Mouse (Mus musculus): ENCODE measurements around the gene Morn1. TPM values are rescaled to one million over a fixed set of nuclear protein-coding genes. Genes with fewer than 3 reads are reported as not detected.

Gene Morn1
- total and polyA plus RNA-seq, 2 experiments from 2014 or later = 9.0 to 10.0 TPM

GRCm38 (mm10) chr4:155135909-155136585 lies 49.7 kb downstream of the Morn1 start:
- H3K9me3 ChIP-seq (ENCODE audit: low read length) = no peaks in the 10 kb centered on the region
- H3K4me3 ChIP-seq (ENCODE audit: low read length) = no peak overlapping the region
- 0 out of 2 replicates have a peak, but pooled peaks cover 7% of the 10 kb centered on the region for H3K4me1 ChIP-seq (ENCODE audit: insufficient read depth, low read length)
- DNase-seq (ENCODE audit: low spot score) = no peak
- H3K27ac ChIP-seq = no peak overlapping the region
- no peak overlapping the region for H3K9ac ChIP-seq (replicated peaks; ENCODE audit: low read length)
- no peak for TF ChIP-seq CTCF (IDR thresholded peaks at IDR 0.05; ENCODE audit: low read depth)
- no peak for ATAC-seq
- 65% methylated on average over 5 of the region's 5 CpGs for WGBS
- H3K36me3 ChIP-seq (ENCODE audit: insufficient read depth, low read length) = no peaks in the 10 kb centered on the region
- H3K4me2 ChIP-seq (ENCODE audit: low read depth, low read length) = no peak overlapping the region
- no peaks in the 10 kb centered on the region for H3K27me3 ChIP-seq (ENCODE audit: insufficient read depth, low read length)

GRCm38 (mm10) chr4:155137891-155138290 lies 51.5 kb downstream of the Morn1 start:
- ATAC-seq (no peak), DNase-seq (ENCODE audit: low spot score) (no peak)
- Histone ChIP-seq H3K4me1 (ENCODE audit: insufficient read depth, low read length) (0 out of 2 replicates have a peak, but pooled peaks cover 7% of the 10 kb centered on the region), H3K36me3 (ENCODE audit: insufficient read depth, low read length) (no peaks in the 10 kb centered on the region), H3K4me2 (ENCODE audit: low read depth, low read length) (no peak overlapping the region), H3K27ac (no peak overlapping the region), H3K4me3 (ENCODE audit: low read length) (no peak overlapping the region), H3K9me3 (ENCODE audit: low read length) (no peaks in the 10 kb centered on the region), H3K27me3 (ENCODE audit: insufficient read depth, low read length) (no peaks in the 10 kb centered on the region), H3K9ac (replicated peaks; ENCODE audit: low read length) (no peak overlapping the region)
- WGBS = 64% methylated on average over 7 of the region's 7 CpGs
- TF ChIP-seq CTCF (IDR thresholded peaks at IDR 0.05; ENCODE audit: low read depth) = no peak

GRCm38 (mm10) chr4:155138451-155138850 lies 52.1 kb downstream of the Morn1 start:
- no peak for DNase-seq (ENCODE audit: low spot score)
- no peak for ATAC-seq
- no peak for TF ChIP-seq CTCF (IDR thresholded peaks at IDR 0.05; ENCODE audit: low read depth)
- Histone ChIP-seq H3K27ac (no peak overlapping the region), H3K36me3 (ENCODE audit: insufficient read depth, low read length) (no peaks in the 10 kb centered on the region), H3K27me3 (ENCODE audit: insufficient read depth, low read length) (no peaks in the 10 kb centered on the region), H3K4me3 (ENCODE audit: low read length) (no peak overlapping the region), H3K9me3 (ENCODE audit: low read length) (no peaks in the 10 kb centered on the region), H3K4me2 (ENCODE audit: low read depth, low read length) (no peak overlapping the region), H3K4me1 (ENCODE audit: insufficient read depth, low read length) (0 out of 2 replicates have a peak, but pooled peaks cover 9% of the 10 kb centered on the region), H3K9ac (replicated peaks; ENCODE audit: low read length) (no peak overlapping the region)
- WGBS = 79% methylated on average over 8 of the region's 8 CpGs

GRCm38 (mm10) chr4:155139281-155140045 lies 53.1 kb downstream of the Morn1 start:
- no peak overlapping the region for H3K4me3 ChIP-seq (ENCODE audit: low read length)
- no peak overlapping the region for H3K9ac ChIP-seq (replicated peaks; ENCODE audit: low read length)
- TF ChIP-seq CTCF (IDR thresholded peaks at IDR 0.05; ENCODE audit: low read depth) = no peak
- DNase-seq (ENCODE audit: low spot score) (no peak), ATAC-seq (no peak)
- H3K36me3 ChIP-seq (ENCODE audit: insufficient read depth, low read length) = no peaks in the 10 kb centered on the region
- no peak overlapping the region for H3K27ac ChIP-seq
- H3K4me2 ChIP-seq (ENCODE audit: low read depth, low read length) = no peak overlapping the region
- H3K4me1 ChIP-seq (ENCODE audit: insufficient read depth, low read length) = 0 out of 2 replicates have a peak, but pooled peaks cover 13% of the 10 kb centered on the region
- H3K27me3 ChIP-seq (ENCODE audit: insufficient read depth, low read length) = no peaks in the 10 kb centered on the region
- no peaks in the 10 kb centered on the region for H3K9me3 ChIP-seq (ENCODE audit: low read length)
- WGBS = 86% methylated on average over 12 of the region's 12 CpGs

GRCm38 (mm10) chr4:155140150-155140549 lies 53.8 kb downstream of the Morn1 start:
- Histone ChIP-seq H3K9ac (replicated peaks; ENCODE audit: low read length) (no peak overlapping the region), H3K4me1 (ENCODE audit: insufficient read depth, low read length) (peaks cover 13% of the 10 kb centered on the region; the same call in 1 of the 2 replicates), H3K9me3 (ENCODE audit: low read length) (no peaks in the 10 kb centered on the region), H3K4me2 (ENCODE audit: low read depth, low read length) (no peak overlapping the region), H3K4me3 (ENCODE audit: low read length) (no peak overlapping the region), H3K27ac (no peak overlapping the region), H3K36me3 (ENCODE audit: insufficient read depth, low read length) (no peaks in the 10 kb centered on the region), H3K27me3 (ENCODE audit: insufficient read depth, low read length) (no peaks in the 10 kb centered on the region)
- 70% methylated on average over 2 of the region's 2 CpGs for WGBS
- DNase-seq (ENCODE audit: low spot score) = no peak
- ATAC-seq = no peak
- no peak for TF ChIP-seq CTCF (IDR thresholded peaks at IDR 0.05; ENCODE audit: low read depth)

GRCm38 (mm10) chr4:155140795-155141265 lies 54.5 kb downstream of the Morn1 start:
- H3K9me3 ChIP-seq (ENCODE audit: low read length) = no peaks in the 10 kb centered on the region
- no peaks in the 10 kb centered on the region for H3K27me3 ChIP-seq (ENCODE audit: insufficient read depth, low read length)
- WGBS = 55% methylated on average over 12 of the region's 12 CpGs
- peaks cover 13% of the 10 kb centered on the region; the same call in 1 of the 2 replicates for H3K4me1 ChIP-seq (ENCODE audit: insufficient read depth, low read length)
- no peak overlapping the region for H3K4me2 ChIP-seq (ENCODE audit: low read depth, low read length)
- no peak overlapping the region for H3K27ac ChIP-seq
- no peak overlapping the region for H3K4me3 ChIP-seq (ENCODE audit: low read length)
- H3K36me3 ChIP-seq (ENCODE audit: insufficient read depth, low read length) = no peaks in the 10 kb centered on the region
- ATAC-seq (no peak), DNase-seq (ENCODE audit: low spot score) (no peak)
- TF ChIP-seq CTCF (IDR thresholded peaks at IDR 0.05; ENCODE audit: low read depth) = no peak
- H3K9ac ChIP-seq (replicated peaks; ENCODE audit: low read length) = no peak overlapping the region
